Mouse (Mus musculus) forebrain, postnatal 0 days (tissue): ENCODE results near the gene Hist1h3g. TPM values are rescaled to one million over a fixed set of nuclear protein-coding genes. Genes with fewer than 3 reads are reported as not detected.
"Not testable (repeated sequence)": the region's sequence is repeated elsewhere in the genome, so short reads cannot be mapped to it uniquely, and the experiment has no call there.

Source experiments
- ATAC-seq: fragments of 200-750 bp; cut with Nextera tagmentation; 2 replicates; pipeline ENCODE4 v1.8.0; 2017; ENCODE audit warnings: mild to moderate bottlenecking, moderate library complexity
- DNase-seq: peaks from one replicate; pipeline ENCODE4 v3.0.0-alpha.2; 2015
- H3K27ac ChIP-seq: fragments of 300-500 bp; sonication (generic); 2 replicates; pipeline ENCODE4 v1.5.1; 2014; ENCODE audit warnings: low read depth, mild to moderate bottlenecking, antibody characterized with exemption, low read length, moderate library complexity, mixed read lengths
- H3K27me3 ChIP-seq: fragments of 300-500 bp; sonication (generic); 2 replicates; pipeline ENCODE4 v1.6.1; 2014; ENCODE audit warnings: mild to moderate bottlenecking, low read length, mixed read lengths; ENCODE audit not compliant: insufficient read depth
- H3K36me3 ChIP-seq: fragments of 300-500 bp; sonication (generic); 2 replicates; pipeline ENCODE4 v1.6.1; 2014; ENCODE audit warnings: mild to moderate bottlenecking, moderate library complexity; ENCODE audit not compliant: insufficient read depth
- H3K4me1 ChIP-seq: fragments of 300-500 bp; sonication (generic); 2 replicates; pipeline ENCODE4 v1.6.1; 2014; ENCODE audit warnings: antibody characterized with exemption; ENCODE audit not compliant: insufficient read depth
- H3K4me2 ChIP-seq: fragments of 300-500 bp; sonication (generic); 2 replicates; pipeline ENCODE4 v1.6.1; 2014; ENCODE audit warnings: low read depth, mild to moderate bottlenecking, moderate library complexity
- H3K4me3 ChIP-seq: fragments of 300-500 bp; sonication (generic); 2 replicates; pipeline ENCODE4 v1.5.1; 2014; ENCODE audit warnings: low read depth, low read length, mixed read lengths
- H3K9ac ChIP-seq: fragments of 300-500 bp; sonication (generic); 2 replicates; pipeline ENCODE4 v1.6.1; 2014; ENCODE audit warnings: mild to moderate bottlenecking
- H3K9me3 ChIP-seq: fragments of 300-500 bp; sonication (generic); 2 replicates; pipeline ENCODE4 v1.6.1; 2016; ENCODE audit warnings: low read length
- CTCF ChIP-seq: sonication (generic); IDR thresholded peaks from 2 replicates; pipeline ENCODE4 v1.5.1; 2016; ENCODE audit warnings: antibody characterized with exemption, control low read depth, low read depth
- WGBS: fragments of 180-500 bp; shearing (Covaris S2); extraction: QIAGEN DNeasy Blood & Tissue Kit; methylation state at CpG from one replicate; pipeline ENCODE4 v1.1.7; 2014; 5-methylcytosine and 5-hydroxymethylcytosine counted together
- polyA plus RNA-seq: library from polyadenylated mRNA; unstranded; fragments of >200 nt; fragmentation: Nextera tagmentation; extraction: Ambion mirVana; gene quantifications from 2 replicates; pipeline ENCODE4 v1.2.1, GENCODE M21; 2015
- total RNA-seq: library from RNA; depleted of rRNA; stranded (reverse); fragments of >200 nt; gene quantifications from 2 replicates; pipeline ENCODE4 v1.2.3, GENCODE M21; 2014; rRNA removed

The Hist1h3g gene
- total RNA-seq (116 and 134 TPM in 2 replicates), polyA plus RNA-seq (0.50 TPM in 1 of 2 replicates, not detected in the other)

DNA sequence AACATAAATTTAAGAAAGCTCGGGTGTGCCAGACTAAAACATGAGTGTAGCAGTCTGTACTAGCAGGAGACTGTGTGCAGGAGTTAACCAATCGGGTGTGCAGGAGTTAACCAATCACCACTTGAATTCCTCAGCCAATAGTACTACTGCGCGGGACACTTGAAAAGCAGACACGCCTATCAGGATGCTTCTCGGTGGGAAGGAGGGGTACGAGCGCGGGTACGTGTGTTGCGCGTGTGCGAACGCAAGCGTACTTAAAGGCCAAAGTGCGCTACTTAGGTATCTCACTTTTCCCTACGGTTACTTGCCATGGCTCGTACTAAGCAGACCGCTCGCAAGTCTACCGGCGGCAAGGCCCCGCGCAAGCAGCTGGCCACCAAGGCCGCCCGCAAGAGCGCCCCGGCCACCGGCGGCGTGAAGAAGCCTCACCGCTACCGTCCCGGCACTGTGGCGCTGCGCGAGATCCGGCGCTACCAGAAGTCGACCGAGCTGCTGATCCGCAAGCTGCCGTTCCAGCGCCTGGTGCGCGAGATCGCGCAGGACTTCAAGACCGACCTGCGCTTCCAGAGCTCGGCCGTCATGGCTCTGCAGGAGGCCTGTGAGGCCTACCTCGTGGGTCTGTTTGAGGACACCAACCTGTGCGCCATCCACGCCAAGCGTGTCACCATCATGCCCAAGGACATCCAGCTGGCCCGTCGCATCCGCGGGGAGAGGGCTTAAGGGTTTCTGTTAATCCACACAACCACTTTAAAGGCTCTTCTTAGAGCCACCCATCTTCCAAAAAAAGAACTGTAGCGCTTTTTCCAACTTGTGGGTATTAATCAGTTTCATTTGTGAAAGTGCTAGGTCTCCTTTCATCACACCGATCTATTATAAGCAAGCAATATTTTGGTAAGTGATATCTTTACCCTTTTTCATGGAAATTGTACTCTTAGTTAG is at the start of gene Hist1h3g:
TSS of gene Hist1h3g (plus strand) at position 286 of the 939 bp plus-strand sequence.
- ATAC-seq (peak; percentile 90), DNase-seq (peak; percentile 96)
- H3K27me3 ChIP-seq, H3K9me3 ChIP-seq, H3K36me3 ChIP-seq: not testable (repeated sequence)
- H3K27ac ChIP-seq = peak within 1 kb of the TSS; percentile 67
- WGBS = under 1% methylated on average over 48 of the region's 62 CpGs
- peak within 1 kb of the TSS; percentile 22 for H3K9ac ChIP-seq
- peak within 1 kb of the TSS; percentile 72 for H3K4me2 ChIP-seq
- H3K4me1 ChIP-seq = peaks cover 22% of the 10 kb centered on the region
- H3K4me3 ChIP-seq = peak within 1 kb of the TSS; percentile 47

DNA sequence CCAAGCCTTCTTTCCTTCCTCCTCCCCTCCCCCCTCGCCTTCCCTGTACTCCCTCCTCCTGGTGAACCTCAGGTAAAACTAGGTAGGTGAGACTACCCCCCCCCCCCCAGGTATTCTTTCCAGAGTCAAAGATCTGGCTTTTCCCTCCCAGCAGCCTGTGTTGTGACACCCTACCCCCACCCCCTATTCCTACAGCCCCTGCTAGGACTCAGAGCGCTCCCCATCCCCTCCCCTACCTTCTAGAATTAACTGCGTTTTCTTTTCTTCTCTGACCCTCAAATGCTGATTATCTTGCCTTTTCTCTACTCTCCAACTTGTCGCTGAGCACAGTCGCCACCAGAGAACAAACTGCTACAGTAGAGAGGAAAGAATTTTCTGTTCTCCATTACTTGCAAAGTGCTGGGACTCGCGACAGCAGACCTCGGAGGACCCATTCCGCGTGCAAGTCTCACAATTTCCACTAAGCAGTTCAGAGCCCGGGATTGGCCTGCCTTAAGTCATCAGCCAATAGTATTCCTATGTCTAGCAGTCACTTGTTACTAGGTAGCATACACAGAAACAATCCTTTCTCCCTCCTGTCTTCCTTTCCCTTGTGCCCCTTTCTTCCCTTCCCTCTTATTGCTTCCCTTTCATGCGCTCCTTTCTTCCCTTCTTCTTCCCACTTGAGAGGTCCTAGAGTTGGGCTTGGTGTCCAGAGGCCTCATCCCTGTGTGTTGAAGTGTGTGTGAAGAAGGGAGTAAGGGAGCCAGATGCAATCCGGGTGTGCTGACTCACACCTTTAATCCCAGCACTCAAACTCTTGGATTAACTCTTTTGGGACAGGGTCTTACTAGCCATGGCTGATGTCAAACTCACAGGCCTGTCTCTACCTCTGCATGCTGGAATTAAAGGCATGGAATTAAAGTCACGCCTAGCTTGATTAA is 46.6 kb upstream of the Hist1h3g start, which contains the start of gene Btn2a2:
TSS of gene Btn2a2 (minus strand) at position 458 of the 923 bp plus-strand sequence.
- WGBS = 4% methylated on average over 13 of the region's 14 CpGs
- Histone ChIP-seq H3K4me2 (peak within 1 kb of the TSS; percentile 59), H3K4me1 (no peaks in the 10 kb centered on the region), H3K27ac (no peak within 1 kb of the TSS), H3K27me3 (no peaks in the 10 kb centered on the region; the same call in 1 of the 2 replicates), H3K4me3 (peak within 1 kb of the TSS; percentile 39), H3K36me3 (no peaks in the 10 kb centered on the region), H3K9ac (no peak within 1 kb of the TSS), H3K9me3 (no peaks in the 10 kb centered on the region)
- ATAC-seq (peak; percentile 100), DNase-seq (peak; percentile 87)
- no peak for TF ChIP-seq CTCF

DNA sequence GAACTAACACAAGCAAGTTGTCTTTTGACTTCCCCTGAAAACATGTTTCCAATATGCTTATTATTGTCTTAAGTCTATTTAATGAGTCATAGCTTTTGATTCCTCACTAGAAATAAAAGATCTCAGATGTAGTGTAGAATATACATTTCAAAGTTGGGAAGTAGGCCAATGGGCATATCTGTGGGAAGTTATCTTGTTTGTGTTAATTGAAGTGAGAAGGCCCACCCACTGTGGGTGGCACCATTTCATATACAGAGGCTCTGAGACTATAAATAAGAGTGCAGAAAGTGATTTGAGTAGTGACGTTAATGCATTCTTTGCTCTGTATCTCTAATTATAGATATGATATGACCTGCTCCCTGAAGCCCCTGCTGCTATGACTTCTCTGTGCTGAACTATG is 44.4 kb upstream of the Hist1h3g start:
- Histone ChIP-seq H3K4me1 (no peaks in the 10 kb centered on the region), H3K27me3 (no peaks in the 10 kb centered on the region; the same call in 1 of the 2 replicates), H3K4me2 (no peak overlapping the region), H3K9ac (no peak overlapping the region), H3K4me3 (no peak overlapping the region), H3K27ac (no peak overlapping the region), H3K9me3 (no peaks in the 10 kb centered on the region), H3K36me3 (no peaks in the 10 kb centered on the region)
- TF ChIP-seq CTCF = no peak
- ATAC-seq (no peak), DNase-seq (no peak)
- 56% methylated on average over 1 of the region's 1 CpGs for WGBS

GRCm38 (mm10) chr13:23491263-23491662 is 44.0 kb upstream of the Hist1h3g start:
- Histone ChIP-seq H3K9me3 (no peaks in the 10 kb centered on the region), H3K4me1 (no peaks in the 10 kb centered on the region), H3K4me3 (no peak overlapping the region), H3K27me3 (no peaks in the 10 kb centered on the region; the same call in 1 of the 2 replicates), H3K4me2 (no peak overlapping the region), H3K36me3 (no peaks in the 10 kb centered on the region), H3K9ac (no peak overlapping the region), H3K27ac (no peak overlapping the region)
- DNase-seq = no peak
- no peak for TF ChIP-seq CTCF
- WGBS = 10% methylated on average over 1 of the region's 1 CpGs
- ATAC-seq = no peak

DNA sequence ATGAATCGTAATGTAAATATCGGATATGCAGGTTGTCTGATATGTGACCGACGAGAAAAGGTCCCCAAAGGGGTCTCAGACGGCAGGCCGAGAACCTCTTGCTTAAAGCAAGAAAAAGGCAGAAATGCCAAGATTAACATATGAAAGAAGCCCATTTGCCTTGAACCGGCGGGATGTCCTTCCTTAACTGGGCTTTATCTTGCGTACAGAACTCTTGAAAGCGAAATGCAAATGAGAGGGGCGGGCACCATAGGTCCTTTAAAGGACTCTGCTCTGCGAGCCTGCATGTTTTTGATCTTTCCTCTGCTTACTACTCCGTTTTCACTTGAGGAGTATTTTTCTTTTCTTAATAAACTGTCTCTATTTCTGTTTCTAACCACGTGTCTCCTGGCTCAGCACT is 43.2 kb upstream of the Hist1h3g start:
- ATAC-seq (no peak), DNase-seq (no peak)
- no peaks in the 10 kb centered on the region for H3K4me1 ChIP-seq
- WGBS = 3% methylated on average over 14 of the region's 14 CpGs
- no peaks in the 10 kb centered on the region for H3K36me3 ChIP-seq
- no peaks in the 10 kb centered on the region; the same call in 1 of the 2 replicates for H3K27me3 ChIP-seq
- H3K4me3 ChIP-seq = no peak overlapping the region
- no peak overlapping the region for H3K27ac ChIP-seq
- no peak for TF ChIP-seq CTCF
- H3K9me3 ChIP-seq = no peaks in the 10 kb centered on the region
- peak overlapping the region; percentile 36 for H3K4me2 ChIP-seq
- H3K9ac ChIP-seq = no peak overlapping the region

DNA sequence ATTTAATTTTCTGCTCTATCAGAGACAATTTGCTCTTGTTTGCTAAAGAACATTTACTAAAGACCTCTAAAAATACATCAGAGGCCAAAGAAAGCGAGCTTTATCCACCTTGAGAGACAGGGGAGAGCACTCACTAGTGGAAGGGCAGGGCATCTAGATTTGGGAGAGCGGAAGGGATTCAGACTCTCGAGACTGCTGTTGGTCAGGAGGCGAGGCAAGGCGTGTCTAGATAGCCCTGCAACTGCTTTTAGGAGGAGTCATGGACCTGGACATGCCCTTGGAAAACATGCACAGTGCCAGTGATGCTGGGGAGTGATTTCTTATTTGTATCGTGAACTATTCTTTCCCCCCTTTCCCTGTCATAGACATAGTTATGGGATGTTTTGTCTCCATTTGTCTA is 39.7 kb upstream of the Hist1h3g start:
- no peak for DNase-seq
- no peak overlapping the region for H3K9ac ChIP-seq
- 79% methylated on average over 6 of the region's 6 CpGs for WGBS

More for the DNA sequence above, 39.7 kb upstream of the Hist1h3g start:
- Histone ChIP-seq H3K27me3 (peaks cover 11% of the 10 kb centered on the region; the same call in 1 of the 2 replicates), H3K36me3 (no peaks in the 10 kb centered on the region), H3K4me3 (no peak overlapping the region), H3K4me2 (no peak overlapping the region), H3K9me3 (no peaks in the 10 kb centered on the region), H3K27ac (no peak overlapping the region), H3K4me1 (no peaks in the 10 kb centered on the region)
- no peak for ATAC-seq
- no peak for TF ChIP-seq CTCF
